Mouse (Mus musculus): ENCODE measurements around the gene Slc25a10. TPM values are rescaled to one million over a fixed set of nuclear protein-coding genes. Genes with fewer than 3 reads are reported as not detected.

Gene Slc25a10
- polyA plus RNA-seq, 1 experiment from 2014 or later, result 73.8 TPM

DNA sequence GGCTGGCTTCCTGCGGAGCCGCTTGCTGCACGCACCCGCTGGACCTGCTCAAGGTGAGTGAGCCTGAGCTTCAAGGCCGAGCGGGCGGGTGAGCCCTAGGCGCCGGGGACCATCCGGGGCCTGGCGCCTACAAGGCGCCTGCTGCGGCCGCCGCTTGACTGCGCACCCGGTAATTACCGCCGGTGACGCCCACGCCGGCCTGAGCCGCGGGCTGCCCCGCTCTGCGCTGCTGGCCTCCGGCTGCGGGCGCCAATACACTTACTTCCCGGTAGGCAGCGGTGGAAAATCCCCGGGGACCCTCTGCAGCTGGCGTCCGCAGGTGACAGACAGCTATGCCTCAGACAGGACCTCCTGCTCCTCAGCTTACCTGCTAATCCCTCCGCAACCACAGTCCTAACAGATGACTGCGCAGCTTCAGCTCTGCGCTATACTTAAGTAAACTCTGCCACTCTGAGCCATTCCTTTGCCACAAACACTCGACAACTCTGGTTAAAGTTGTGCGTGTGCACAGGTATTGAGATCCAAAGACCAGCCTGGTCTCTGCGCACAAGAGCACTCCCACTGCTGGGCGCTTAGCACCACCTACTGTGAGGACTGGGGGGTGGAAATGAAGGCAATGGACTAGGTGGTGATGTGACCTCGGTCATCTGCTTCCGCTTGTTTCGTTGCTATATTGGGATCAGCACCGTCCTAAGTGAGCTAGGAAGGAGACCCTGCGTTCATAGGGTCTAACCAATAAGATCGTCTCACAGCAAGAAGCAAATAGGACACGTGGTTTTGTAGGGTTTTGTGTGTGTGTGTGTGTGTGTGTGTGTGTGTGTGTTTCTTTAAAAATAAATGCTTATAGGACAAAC lies 611 bp downstream of the Slc25a10 start:
- under 1% methylated on average over 48 of the region's 48 CpGs for WGBS
- no peaks in the 10 kb centered on the region for H3K27me3 ChIP-seq (ENCODE audit: control insufficient read depth, insufficient read depth, low read depth, low read length)
- H3K4me2 ChIP-seq (ENCODE audit: low read depth, low read length), result peak overlapping the region; percentile 87
- peak overlapping the region; percentile 89 for H3K9ac ChIP-seq (ENCODE audit: low read length)
- peak; percentile 24 for ATAC-seq (ENCODE audit: low read depth)
- no peaks in the 10 kb centered on the region for H3K9me3 ChIP-seq (ENCODE audit: control insufficient read depth, low read length)
- peak overlapping the region; percentile 88 for H3K4me3 ChIP-seq (ENCODE audit: low read length)
- peaks cover 30% of the 10 kb centered on the region for H3K36me3 ChIP-seq (ENCODE audit: control insufficient read depth, insufficient read depth, low read length)
- H3K4me1 ChIP-seq (replicated peaks; ENCODE audit: control insufficient read depth, insufficient read depth, low read length), result peaks cover 20% of the 10 kb centered on the region
- peak overlapping the region; percentile 86 for H3K27ac ChIP-seq (ENCODE audit: low read length)

DNA sequence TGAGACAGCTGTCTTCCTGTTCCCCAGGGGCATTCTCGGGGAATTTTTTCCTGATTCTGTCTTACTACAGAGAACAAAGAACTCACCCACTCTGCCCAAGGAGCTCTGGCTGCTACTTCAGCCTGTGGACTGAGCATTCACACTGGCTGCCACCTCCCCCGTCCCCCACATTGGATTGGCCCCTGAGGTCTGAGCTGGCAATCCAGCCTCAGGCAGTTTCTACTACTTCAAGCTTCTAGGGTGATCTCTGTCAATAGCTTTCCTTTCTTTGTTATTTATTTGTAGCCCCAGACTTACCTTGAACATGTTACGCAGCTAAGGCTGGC lies 1.2 kb downstream of the Slc25a10 start:
- no peak for ATAC-seq (ENCODE audit: low read depth)
- no peaks in the 10 kb centered on the region for H3K9me3 ChIP-seq (ENCODE audit: control insufficient read depth, low read length)
- H3K9ac ChIP-seq (ENCODE audit: low read length), result peak overlapping the region; percentile 89
- H3K27ac ChIP-seq (ENCODE audit: low read length), result peak overlapping the region; percentile 47
- WGBS, result 20% methylated on average over 3 of the region's 3 CpGs
- H3K4me1 ChIP-seq (replicated peaks; ENCODE audit: control insufficient read depth, insufficient read depth, low read length), result peaks cover 20% of the 10 kb centered on the region
- peak overlapping the region; percentile 88 for H3K4me3 ChIP-seq (ENCODE audit: low read length)
- no peaks in the 10 kb centered on the region for H3K27me3 ChIP-seq (ENCODE audit: control insufficient read depth, insufficient read depth, low read depth, low read length)
- peaks cover 25% of the 10 kb centered on the region for H3K36me3 ChIP-seq (ENCODE audit: control insufficient read depth, insufficient read depth, low read length)
- peak overlapping the region; percentile 87 for H3K4me2 ChIP-seq (ENCODE audit: low read depth, low read length)

DNA sequence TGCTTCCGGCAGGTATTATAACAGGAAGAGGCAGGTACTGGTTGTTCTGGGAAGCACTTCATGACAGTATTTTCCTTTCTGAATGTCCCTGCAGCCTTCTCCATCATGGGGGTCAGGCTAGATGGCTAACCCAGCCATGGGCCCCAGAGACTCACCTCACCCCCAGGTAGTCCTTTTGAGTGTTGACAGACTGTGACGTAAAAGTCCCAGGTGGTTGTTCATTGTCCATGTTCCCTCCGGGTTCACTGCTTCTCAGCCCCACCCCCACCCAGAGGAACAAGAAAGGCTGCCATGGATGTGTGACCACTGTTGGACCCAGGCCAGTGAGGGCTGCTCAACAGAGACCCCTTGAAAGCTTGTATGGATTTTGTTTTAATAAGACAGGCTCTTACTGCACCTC lies 1.7 kb downstream of the Slc25a10 start:
- H3K36me3 ChIP-seq (ENCODE audit: control insufficient read depth, insufficient read depth, low read length), result peaks cover 23% of the 10 kb centered on the region
- H3K27ac ChIP-seq (ENCODE audit: low read length), result peak overlapping the region; percentile 47
- peaks cover 20% of the 10 kb centered on the region for H3K4me1 ChIP-seq (replicated peaks; ENCODE audit: control insufficient read depth, insufficient read depth, low read length)
- H3K9me3 ChIP-seq (ENCODE audit: control insufficient read depth, low read length), result no peaks in the 10 kb centered on the region
- H3K4me3 ChIP-seq (ENCODE audit: low read length), result peak overlapping the region; percentile 88
- peak overlapping the region; percentile 87 for H3K4me2 ChIP-seq (ENCODE audit: low read depth, low read length)
- H3K9ac ChIP-seq (ENCODE audit: low read length), result peak overlapping the region; percentile 89
- WGBS, result 35% methylated on average over 3 of the region's 3 CpGs
- ATAC-seq (ENCODE audit: low read depth), result no peak
- no peaks in the 10 kb centered on the region for H3K27me3 ChIP-seq (ENCODE audit: control insufficient read depth, insufficient read depth, low read depth, low read length)

DNA sequence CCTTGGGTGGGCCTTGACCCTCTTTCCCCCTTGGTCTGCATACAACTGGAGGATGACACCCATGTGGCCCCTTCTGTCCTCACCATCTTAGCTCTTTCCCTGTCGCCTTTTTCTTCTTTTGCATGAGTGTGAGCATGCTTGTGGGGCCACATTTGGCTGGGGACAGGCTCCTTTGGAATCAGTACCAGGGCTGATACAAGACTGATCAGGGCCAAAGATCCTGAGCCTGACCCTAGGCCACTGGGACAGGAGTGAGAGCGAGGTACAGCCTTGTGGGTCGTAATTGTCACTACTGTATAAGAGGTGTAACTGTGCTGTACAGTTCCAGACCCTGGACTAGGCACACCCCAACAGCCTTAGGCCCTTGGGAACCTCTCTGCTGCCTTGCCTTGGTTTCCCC lies 2.3 kb downstream of the Slc25a10 start:
- Histone ChIP-seq H3K27me3 (ENCODE audit: control insufficient read depth, insufficient read depth, low read depth, low read length) (no peaks in the 10 kb centered on the region), H3K4me2 (ENCODE audit: low read depth, low read length) (peak overlapping the region; percentile 87; the same call in 1 of the 2 replicates), H3K27ac (ENCODE audit: low read length) (no peak overlapping the region), H3K36me3 (ENCODE audit: control insufficient read depth, insufficient read depth, low read length) (peaks cover 26% of the 10 kb centered on the region), H3K4me1 (replicated peaks; ENCODE audit: control insufficient read depth, insufficient read depth, low read length) (peaks cover 20% of the 10 kb centered on the region), H3K9ac (ENCODE audit: low read length) (no peak overlapping the region), H3K9me3 (ENCODE audit: control insufficient read depth, low read length) (no peaks in the 10 kb centered on the region), H3K4me3 (ENCODE audit: low read length) (no peak overlapping the region)
- WGBS, result 65% methylated on average over 3 of the region's 3 CpGs
- no peak for ATAC-seq (ENCODE audit: low read depth)

DNA sequence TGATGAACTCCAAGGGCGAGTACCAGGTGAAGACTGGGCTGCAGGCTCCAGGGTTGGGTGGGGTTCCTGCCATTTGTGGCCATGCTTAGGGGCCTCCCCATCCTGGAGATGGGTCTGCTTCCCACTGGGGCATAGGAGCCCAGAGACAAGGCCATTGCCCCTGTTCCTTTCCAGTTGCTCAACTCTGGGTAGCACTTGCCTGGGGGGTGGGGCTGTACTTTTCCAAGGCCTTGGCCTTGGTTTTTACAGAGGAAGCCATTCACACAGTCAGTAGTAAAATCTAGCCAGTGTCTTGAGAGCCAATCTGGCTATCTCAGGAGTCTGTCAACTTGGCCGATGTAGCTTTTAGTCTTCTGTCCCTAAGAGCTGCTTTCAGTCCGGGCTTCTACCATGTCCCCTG lies 5.8 kb downstream of the Slc25a10 start:
- Histone ChIP-seq H3K4me1 (replicated peaks; ENCODE audit: control insufficient read depth, insufficient read depth, low read length) (peaks cover 10% of the 10 kb centered on the region), H3K4me2 (ENCODE audit: low read depth, low read length) (no peak overlapping the region), H3K36me3 (ENCODE audit: control insufficient read depth, insufficient read depth, low read length) (peaks cover 26% of the 10 kb centered on the region), H3K9ac (ENCODE audit: low read length) (no peak overlapping the region), H3K9me3 (ENCODE audit: control insufficient read depth, low read length) (no peaks in the 10 kb centered on the region), H3K27me3 (ENCODE audit: control insufficient read depth, insufficient read depth, low read depth, low read length) (no peaks in the 10 kb centered on the region), H3K27ac (ENCODE audit: low read length) (no peak overlapping the region), H3K4me3 (ENCODE audit: low read length) (no peak overlapping the region)
- 82% methylated on average over 3 of the region's 3 CpGs for WGBS
- no peak for ATAC-seq (ENCODE audit: low read depth)

DNA sequence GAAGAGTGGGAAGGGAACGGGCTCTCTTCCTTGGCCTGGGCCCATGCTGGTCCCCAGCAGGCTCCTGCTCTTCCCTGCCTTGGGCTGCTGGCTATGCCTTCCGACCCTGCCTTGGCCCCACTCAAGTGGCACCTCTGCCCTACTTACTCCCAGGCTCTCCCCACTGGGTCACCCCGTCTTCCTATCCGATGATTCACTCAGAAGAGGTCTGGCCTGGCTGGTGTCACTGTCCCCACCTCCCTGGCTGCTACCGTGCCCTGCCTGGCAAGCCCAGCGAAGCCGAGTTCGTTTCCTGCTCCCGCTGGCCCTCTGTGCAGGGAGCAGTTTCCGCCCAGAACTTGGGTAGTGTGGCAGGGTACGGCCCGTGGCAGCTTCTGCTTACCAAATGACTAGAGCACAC lies 6.6 kb downstream of the Slc25a10 start:
- 88% methylated on average over 12 of the region's 12 CpGs for WGBS
- H3K27me3 ChIP-seq (ENCODE audit: control insufficient read depth, insufficient read depth, low read depth, low read length), result no peaks in the 10 kb centered on the region
- no peaks in the 10 kb centered on the region for H3K9me3 ChIP-seq (ENCODE audit: control insufficient read depth, low read length)
- no peak overlapping the region for H3K4me3 ChIP-seq (ENCODE audit: low read length)
- no peak overlapping the region for H3K4me2 ChIP-seq (ENCODE audit: low read depth, low read length)
- no peak overlapping the region for H3K27ac ChIP-seq (ENCODE audit: low read length)
- H3K36me3 ChIP-seq (ENCODE audit: control insufficient read depth, insufficient read depth, low read length), result peaks cover 26% of the 10 kb centered on the region
- no peak overlapping the region for H3K9ac ChIP-seq (ENCODE audit: low read length)
- peaks cover 5% of the 10 kb centered on the region; the same call in 1 of the 2 replicates for H3K4me1 ChIP-seq (replicated peaks; ENCODE audit: control insufficient read depth, insufficient read depth, low read length)
- no peak for ATAC-seq (ENCODE audit: low read depth)

DNA sequence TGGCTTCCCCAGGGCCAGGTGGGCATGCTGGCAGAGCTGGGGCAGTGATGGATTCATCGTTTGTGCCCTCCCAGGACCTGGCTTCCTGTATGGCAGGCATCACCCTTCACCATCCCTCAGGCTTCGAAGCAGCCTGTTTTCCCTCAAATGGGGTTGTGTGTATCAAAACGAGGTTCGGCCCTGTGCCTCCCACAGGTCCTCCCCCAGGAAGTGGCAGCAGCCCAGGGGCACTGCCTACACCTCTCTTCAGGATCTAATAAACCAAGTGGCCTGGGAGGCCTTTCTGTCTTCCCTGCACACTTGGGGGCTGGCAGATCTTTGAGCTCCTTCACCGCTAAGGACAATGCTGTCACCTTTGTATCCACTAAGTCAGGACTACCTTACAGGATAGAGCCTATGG lies 7.3 kb downstream of the Slc25a10 start:
- no peak for ATAC-seq (ENCODE audit: low read depth)
- H3K9me3 ChIP-seq (ENCODE audit: control insufficient read depth, low read length), result no peaks in the 10 kb centered on the region
- H3K4me3 ChIP-seq (ENCODE audit: low read length), result no peak overlapping the region
- 71% methylated on average over 5 of the region's 5 CpGs for WGBS
- peaks cover 2% of the 10 kb centered on the region; the same call in 1 of the 2 replicates for H3K4me1 ChIP-seq (replicated peaks; ENCODE audit: control insufficient read depth, insufficient read depth, low read length)
- H3K9ac ChIP-seq (ENCODE audit: low read length), result no peak overlapping the region
- H3K27ac ChIP-seq (ENCODE audit: low read length), result no peak overlapping the region
- no peaks in the 10 kb centered on the region for H3K27me3 ChIP-seq (ENCODE audit: control insufficient read depth, insufficient read depth, low read depth, low read length)
- H3K36me3 ChIP-seq (ENCODE audit: control insufficient read depth, insufficient read depth, low read length), result peaks cover 26% of the 10 kb centered on the region
- no peak overlapping the region for H3K4me2 ChIP-seq (ENCODE audit: low read depth, low read length)

DNA sequence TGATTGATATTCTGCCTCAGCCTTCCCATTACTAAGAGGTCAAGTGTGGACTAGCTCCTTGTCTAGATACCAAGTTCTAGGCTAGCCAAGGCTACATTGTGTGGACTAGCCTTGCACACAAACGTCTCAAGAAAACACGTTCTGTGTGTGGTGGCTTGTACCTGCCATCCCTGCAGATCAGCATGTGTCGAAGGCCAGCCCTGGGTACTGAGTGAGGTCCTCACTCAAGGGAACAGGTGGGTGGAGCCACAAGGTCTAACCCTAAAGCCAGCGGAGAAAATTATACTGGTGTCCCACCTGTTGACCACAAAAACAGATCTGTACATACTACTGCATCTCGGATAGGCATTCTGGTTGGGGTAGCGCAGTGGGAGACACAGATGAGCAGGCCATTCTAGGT lies 8.3 kb downstream of the Slc25a10 start:
- Histone ChIP-seq H3K4me1 (replicated peaks; ENCODE audit: control insufficient read depth, insufficient read depth, low read length) (peaks cover 2% of the 10 kb centered on the region; the same call in 1 of the 2 replicates), H3K9ac (ENCODE audit: low read length) (0 out of 2 replicates have a peak overlapping the region, but pooled peaks have one; percentile 4), H3K4me2 (ENCODE audit: low read depth, low read length) (no peak overlapping the region), H3K4me3 (ENCODE audit: low read length) (no peak overlapping the region), H3K36me3 (ENCODE audit: control insufficient read depth, insufficient read depth, low read length) (peaks cover 23% of the 10 kb centered on the region), H3K27ac (ENCODE audit: low read length) (peak overlapping the region; percentile 43), H3K9me3 (ENCODE audit: control insufficient read depth, low read length) (no peaks in the 10 kb centered on the region), H3K27me3 (ENCODE audit: control insufficient read depth, insufficient read depth, low read depth, low read length) (no peaks in the 10 kb centered on the region)
- ATAC-seq (ENCODE audit: low read depth), result peak; percentile 22
- 69% methylated on average over 6 of the region's 6 CpGs for WGBS

DNA sequence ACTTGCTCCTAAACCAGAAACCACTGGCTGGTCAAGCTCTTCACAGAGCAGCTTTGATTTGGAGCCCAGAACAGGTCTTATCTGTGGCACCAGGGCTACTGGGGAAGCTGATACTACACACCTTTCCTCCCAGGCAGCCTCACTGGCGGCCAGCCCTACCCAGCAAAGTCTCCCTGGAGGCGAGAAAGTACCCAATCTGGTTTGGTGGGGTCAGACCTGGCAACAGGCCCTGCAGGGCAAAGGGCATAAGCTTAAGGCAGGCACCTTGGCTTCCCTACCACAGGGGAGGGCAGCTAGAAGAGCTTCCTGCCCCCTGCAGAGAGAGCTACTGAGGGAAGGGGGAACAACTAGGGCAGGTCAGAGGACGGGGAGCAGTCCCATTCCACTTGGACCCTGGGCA lies 8.7 kb downstream of the Slc25a10 start:
- H3K27ac ChIP-seq (ENCODE audit: low read length), result peak overlapping the region; percentile 43
- ATAC-seq (ENCODE audit: low read depth), result peak; percentile 75
- peaks cover 21% of the 10 kb centered on the region for H3K36me3 ChIP-seq (ENCODE audit: control insufficient read depth, insufficient read depth, low read length)
- WGBS, result 7% methylated on average over 3 of the region's 3 CpGs
- H3K4me1 ChIP-seq (replicated peaks; ENCODE audit: control insufficient read depth, insufficient read depth, low read length), result peaks cover 2% of the 10 kb centered on the region; the same call in 1 of the 2 replicates
- H3K27me3 ChIP-seq (ENCODE audit: control insufficient read depth, insufficient read depth, low read depth, low read length), result no peaks in the 10 kb centered on the region
- H3K4me2 ChIP-seq (ENCODE audit: low read depth, low read length), result no peak overlapping the region
- no peaks in the 10 kb centered on the region for H3K9me3 ChIP-seq (ENCODE audit: control insufficient read depth, low read length)
- no peak overlapping the region for H3K4me3 ChIP-seq (ENCODE audit: low read length)
- H3K9ac ChIP-seq (ENCODE audit: low read length), result no peak overlapping the region

All from lung, embryonic 16.5 days (tissue).